Mouse (Mus musculus) small intestine, adult 2 months (tissue): Measurements from ENCODE around the gene Iqcd. TPM values are rescaled to one million over a fixed set of nuclear protein-coding genes. Genes with fewer than 3 reads are reported as not detected.

ENCODE experiments used
- H3K27ac ChIP-seq: fragments of 200-500 bp; 2 replicates; pipeline ENCODE4 v1.5.1; 2012; ENCODE audit warnings: low read depth, low read length, control low read depth, inconsistent platforms; ENCODE audit not compliant: insufficient read depth
- H3K27me3 ChIP-seq: fragments of 200-500 bp; 2 replicates; pipeline ENCODE4 v1.6.1; 2012; ENCODE audit warnings: mild to moderate bottlenecking, moderate library complexity, low read length, inconsistent platforms; ENCODE audit not compliant: control insufficient read depth, insufficient read depth
- H3K36me3 ChIP-seq: fragments of 200-500 bp; 2 replicates; pipeline ENCODE4 v1.6.1; 2012; ENCODE audit warnings: mild to moderate bottlenecking, low read length, control low read depth, inconsistent platforms; ENCODE audit not compliant: control insufficient read depth, insufficient read depth
- H3K4me1 ChIP-seq: fragments of 200-500 bp; 2 replicates; pipeline ENCODE4 v1.6.1; 2012; ENCODE audit warnings: low read length, inconsistent platforms, mixed read lengths; ENCODE audit not compliant: control insufficient read depth, insufficient read depth, insufficient read length
- H3K4me3 ChIP-seq: fragments of 200-500 bp; 2 replicates; pipeline ENCODE4 v1.5.1; 2012; ENCODE audit warnings: low read depth, mild to moderate bottlenecking, control low read depth, inconsistent platforms, low read length, moderate library complexity
- CTCF ChIP-seq: fragments of 200-500 bp; IDR thresholded peaks from 2 replicates; pipeline ENCODE4 v1.5.1; 2012; ENCODE audit warnings: low read depth, mild to moderate bottlenecking, control low read depth, inconsistent platforms, low read length, moderate library complexity, mixed read lengths; ENCODE audit not compliant: insufficient replicate concordance, insufficient read length; ENCODE audit errors: extremely low read depth
- POLR2A ChIP-seq: fragments of 200-500 bp; IDR thresholded peaks from 2 replicates; pipeline ENCODE4 v1.6.1; 2012; ENCODE audit warnings: low read depth, mild to moderate bottlenecking, control low read depth, inconsistent platforms, low read length, moderate library complexity
- WGBS: fragments of 180-500 bp; shearing (Covaris S2); methylation state at CpG from one replicate; pipeline ENCODE4 v1.1.7; 2018; 5-methylcytosine and 5-hydroxymethylcytosine counted together
- polyA plus RNA-seq: library from polyadenylated mRNA; depleted of rRNA; stranded (reverse); fragments of >200 nt; gene quantifications from 2 replicates; pipeline ENCODE4 v1.2.3, GENCODE M21; 2012

The Iqcd gene
- polyA plus RNA-seq, 1 experiment = 0.25 TPM

DNA sequence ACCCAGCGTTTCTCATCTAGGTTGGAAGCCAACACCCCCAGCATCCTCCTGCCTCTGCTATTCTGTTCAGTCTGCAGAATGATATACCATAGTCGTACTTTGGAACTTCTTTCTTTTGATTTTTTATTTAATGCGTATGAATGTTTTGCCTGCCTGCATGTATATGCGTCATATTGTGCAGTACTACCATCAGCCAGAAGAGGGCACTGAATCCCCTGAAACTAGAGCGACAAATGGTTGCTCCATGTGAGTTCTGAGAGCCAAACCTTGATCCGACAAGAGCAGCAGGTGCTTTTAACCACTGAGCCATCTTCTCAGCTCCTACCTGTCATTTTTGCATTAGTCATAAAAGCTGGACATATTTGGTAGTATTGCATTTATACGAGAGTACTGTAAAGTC lies 3.3 kb downstream of the Iqcd start:
- no peak overlapping the region for H3K4me3 ChIP-seq
- 76% methylated on average over 7 of the region's 7 CpGs for WGBS
- H3K36me3 ChIP-seq = no peaks in the 10 kb centered on the region
- H3K4me1 ChIP-seq = peaks cover 5% of the 10 kb centered on the region
- TF ChIP-seq CTCF (no peak), POLR2A (no peak)
- H3K27ac ChIP-seq = no peak overlapping the region
- no peaks in the 10 kb centered on the region for H3K27me3 ChIP-seq

DNA sequence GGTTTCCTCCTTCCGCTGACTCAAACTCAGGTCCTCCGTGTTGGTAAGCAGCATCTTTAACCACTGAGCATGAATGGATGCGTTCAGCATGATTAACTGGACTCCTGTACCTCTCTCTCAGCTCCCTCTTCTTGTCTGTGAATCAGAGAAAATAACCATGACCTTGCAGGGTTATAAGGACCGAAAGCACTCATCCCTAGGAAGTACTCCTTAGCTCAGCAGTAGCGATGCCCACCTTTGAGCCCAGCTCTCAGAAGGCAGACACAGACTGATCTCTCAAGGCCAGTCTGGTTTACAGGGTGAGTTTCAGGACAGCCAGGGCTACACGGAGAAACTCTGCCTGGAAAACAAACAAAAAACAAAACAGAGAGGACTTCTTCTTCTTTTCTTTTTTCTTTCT lies 5.7 kb downstream of the Iqcd start:
- Histone ChIP-seq H3K36me3 (no peaks in the 10 kb centered on the region), H3K27ac (no peak overlapping the region), H3K4me3 (no peak overlapping the region), H3K27me3 (no peaks in the 10 kb centered on the region), H3K4me1 (no peaks in the 10 kb centered on the region)
- WGBS = 83% methylated on average over 6 of the region's 6 CpGs
- TF ChIP-seq POLR2A (no peak), CTCF (no peak)

DNA sequence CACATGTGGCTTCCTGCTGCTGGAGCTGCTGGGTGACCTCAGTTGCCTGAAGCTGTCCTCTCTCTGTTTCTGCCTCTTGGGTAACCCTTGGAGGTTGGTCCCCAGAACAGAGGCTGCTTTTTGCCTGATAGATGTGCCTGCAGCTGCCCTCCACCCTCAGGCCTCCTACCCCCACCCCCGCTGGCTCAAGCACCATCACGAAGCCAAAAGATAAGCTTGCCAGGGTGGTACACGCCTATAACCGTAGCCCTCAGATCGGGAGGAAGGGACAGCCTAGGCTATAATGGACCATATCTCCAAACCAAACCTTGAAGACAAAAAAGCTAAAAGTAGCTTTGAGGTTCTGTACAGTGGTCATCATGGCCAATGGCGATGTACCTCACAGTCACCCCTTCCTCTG lies 10.8 kb downstream of the Iqcd start:
- H3K27ac ChIP-seq = no peak overlapping the region
- no peaks in the 10 kb centered on the region for H3K27me3 ChIP-seq
- 64% methylated on average over 6 of the region's 6 CpGs for WGBS
- H3K36me3 ChIP-seq = no peaks in the 10 kb centered on the region
- no peak overlapping the region for H3K4me3 ChIP-seq
- no peaks in the 10 kb centered on the region for H3K4me1 ChIP-seq
- TF ChIP-seq CTCF (no peak), POLR2A (no peak)

DNA sequence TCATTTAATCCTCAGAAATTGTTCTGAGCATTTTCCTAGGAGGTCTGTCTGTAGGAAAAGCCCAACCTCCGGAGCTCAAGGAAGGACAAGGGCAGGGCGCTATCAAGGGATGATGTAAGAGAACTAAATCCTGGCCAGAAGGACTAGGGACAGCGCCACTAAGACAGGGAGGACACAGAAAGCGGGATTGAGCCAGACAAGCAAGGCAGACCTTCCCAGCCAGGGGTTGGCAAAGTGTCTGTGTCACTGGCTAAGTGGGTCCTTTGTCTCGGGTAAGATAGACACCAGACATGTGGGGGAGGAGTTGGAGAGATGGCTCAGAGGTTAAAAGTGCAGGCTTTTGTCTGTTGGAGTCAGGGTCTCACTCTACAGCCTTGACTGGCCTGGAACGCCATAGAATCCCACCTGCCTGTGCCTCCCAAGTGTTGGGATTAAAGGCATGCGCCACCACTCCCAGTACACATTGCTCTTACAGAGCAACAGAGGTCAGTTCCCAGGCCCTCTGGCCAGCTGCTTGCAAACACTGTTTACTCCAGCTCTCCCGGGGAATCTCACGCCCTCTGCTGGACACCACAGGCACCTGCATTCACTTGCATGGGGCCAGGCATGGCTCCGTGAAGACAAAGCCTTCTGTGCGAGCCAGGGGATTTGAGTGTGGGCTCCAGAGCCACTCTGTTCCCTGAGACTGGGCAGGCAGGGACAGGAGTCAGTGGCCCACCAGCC lies 12.3 kb downstream of the Iqcd start:
- H3K4me3 ChIP-seq = no peak overlapping the region
- H3K4me1 ChIP-seq = peaks cover 4% of the 10 kb centered on the region; the same call in 1 of the 2 replicates
- no peaks in the 10 kb centered on the region for H3K27me3 ChIP-seq
- peak; percentile 44; the same call in 1 of the 2 replicates for TF ChIP-seq CTCF
- TF ChIP-seq POLR2A = no peak
- no peak overlapping the region for H3K27ac ChIP-seq
- H3K36me3 ChIP-seq = no peaks in the 10 kb centered on the region
- 54% methylated on average over 11 of the region's 11 CpGs for WGBS

DNA sequence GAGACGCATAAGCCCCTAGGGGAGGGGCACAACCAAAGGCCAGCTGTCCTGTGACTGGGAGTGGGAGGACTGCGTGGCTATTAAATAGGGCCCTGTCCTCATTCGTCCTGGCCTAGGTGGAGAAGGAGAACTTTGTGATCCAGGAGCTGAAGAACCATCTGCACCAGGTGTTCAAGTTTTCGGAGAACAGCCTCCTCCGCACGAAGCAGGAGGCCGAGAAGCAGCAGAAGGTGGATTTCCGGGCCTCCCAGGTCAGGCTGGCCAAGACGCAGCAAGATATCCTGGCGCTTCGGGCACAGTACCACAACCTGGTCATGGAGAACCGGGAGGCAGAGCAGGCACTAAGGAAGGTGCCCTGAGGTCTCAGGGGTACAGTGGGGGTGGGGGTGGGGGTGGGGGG lies 13.4 kb downstream of the Iqcd start:
- WGBS = 96% methylated on average over 12 of the region's 12 CpGs
- no peaks in the 10 kb centered on the region for H3K27me3 ChIP-seq
- TF ChIP-seq POLR2A (no peak), CTCF (no peak)

DNA sequence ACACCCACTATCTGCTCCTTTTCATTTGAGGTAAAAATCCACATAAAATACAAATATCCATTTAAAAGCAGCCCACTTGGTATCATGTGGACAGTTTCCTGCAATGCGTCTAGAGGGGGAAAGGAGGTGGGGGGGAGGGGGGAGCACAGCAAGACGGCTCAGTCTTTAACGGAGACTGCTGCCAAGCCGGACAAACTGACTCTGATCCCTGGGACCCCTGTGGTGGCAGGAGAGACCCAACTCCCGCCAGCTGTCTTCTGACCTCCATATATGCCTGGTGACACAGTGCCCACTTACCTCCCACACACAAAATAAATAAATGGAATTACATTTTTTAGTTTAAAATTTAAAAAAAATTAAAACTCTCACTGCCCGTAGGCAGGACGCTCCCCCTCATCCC lies 14.7 kb downstream of the Iqcd start:
- Histone ChIP-seq H3K27ac (no peak overlapping the region), H3K27me3 (no peaks in the 10 kb centered on the region), H3K36me3 (no peaks in the 10 kb centered on the region), H3K4me3 (no peak overlapping the region), H3K4me1 (peaks cover 4% of the 10 kb centered on the region; the same call in 1 of the 2 replicates)
- WGBS = 92% methylated on average over 7 of the region's 7 CpGs
- TF ChIP-seq CTCF (no peak), POLR2A (no peak)

More for the DNA sequence above, 13.4 kb downstream of the Iqcd start:
- Histone ChIP-seq H3K4me1 (peaks cover 4% of the 10 kb centered on the region; the same call in 1 of the 2 replicates), H3K4me3 (no peak overlapping the region), H3K36me3 (no peaks in the 10 kb centered on the region), H3K27ac (no peak overlapping the region)

DNA sequence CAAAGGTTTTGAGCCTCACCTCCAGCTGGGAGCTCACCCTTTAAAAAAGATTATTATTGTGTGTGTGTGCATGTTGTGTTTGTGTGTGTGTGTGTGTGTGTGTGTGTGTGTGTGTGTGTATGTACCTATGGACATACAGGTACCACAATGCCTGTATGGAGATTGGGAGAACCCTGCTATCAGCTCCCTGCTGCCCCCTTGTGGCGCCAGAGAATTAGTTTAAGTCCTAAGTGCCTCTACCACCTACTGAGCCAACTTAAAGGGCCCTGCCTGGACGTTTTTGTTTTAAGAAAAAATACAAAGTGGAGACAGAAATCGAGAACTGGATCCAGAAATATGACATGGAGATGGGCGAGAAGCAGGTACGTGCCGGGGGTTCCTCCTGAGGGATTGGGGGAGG lies 16.0 kb downstream of the Iqcd start:
- H3K4me3 ChIP-seq = peak overlapping the region; percentile 53
- H3K27ac ChIP-seq = no peak overlapping the region
- H3K4me1 ChIP-seq = peaks cover 4% of the 10 kb centered on the region; the same call in 1 of the 2 replicates

More for the DNA sequence above, 16.0 kb downstream of the Iqcd start:
- Histone ChIP-seq H3K27me3 (no peaks in the 10 kb centered on the region), H3K36me3 (no peaks in the 10 kb centered on the region)
- WGBS = 12% methylated on average over 6 of the region's 6 CpGs
- TF ChIP-seq POLR2A = no peak
- peak; percentile 71; the same call in 1 of the 2 replicates for TF ChIP-seq CTCF
